Mouse (Mus musculus): ENCODE measurements around the gene Pcbp3. TPM values are rescaled to one million over a fixed set of nuclear protein-coding genes. Genes with fewer than 3 reads are reported as not detected.

The Pcbp3 gene
- polyA plus RNA-seq, 1 experiment, result 72.3 TPM

DNA sequence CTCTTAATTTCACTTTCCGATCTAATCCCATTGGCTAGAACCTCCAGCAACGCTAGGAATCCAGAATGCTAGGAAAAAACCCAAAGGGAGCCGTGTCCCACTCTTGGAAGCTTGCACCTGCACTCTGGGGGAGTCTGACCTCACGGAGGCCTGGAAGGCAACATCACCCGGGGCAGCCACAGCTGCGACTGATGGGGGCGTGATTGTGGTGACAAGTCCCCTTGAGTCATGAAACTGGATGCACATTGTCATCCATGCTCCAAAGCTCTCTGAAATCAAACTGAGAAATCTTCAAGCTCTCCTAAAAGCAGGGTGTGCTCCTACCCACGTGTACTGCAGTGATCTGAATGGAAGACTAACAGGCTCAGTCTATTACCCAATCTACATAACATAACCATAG lies 224.9 kb downstream of the Pcbp3 start:
- Histone ChIP-seq H3K27me3 (ENCODE audit: control insufficient read depth, insufficient read depth, low read length) (no peaks in the 10 kb centered on the region), H3K27ac (ENCODE audit: insufficient read depth, low read length) (no peak overlapping the region), H3K4me3 (replicated peaks; ENCODE audit: insufficient read depth, low read depth, low read length) (no peak overlapping the region), H3K4me1 (ENCODE audit: control insufficient read depth, insufficient read depth, low read length) (no peaks in the 10 kb centered on the region)
- TF ChIP-seq CTCF (IDR thresholded peaks at IDR 0.05; ENCODE audit: borderline replicate concordance, insufficient read depth, low read depth, low read length) (no peak), POLR2A (IDR thresholded peaks at IDR 0.05; ENCODE audit: borderline replicate concordance, insufficient read depth, low read length) (no peak)
- 58% methylated on average over 8 of the region's 8 CpGs for WGBS
- no peak for DNase-seq

DNA sequence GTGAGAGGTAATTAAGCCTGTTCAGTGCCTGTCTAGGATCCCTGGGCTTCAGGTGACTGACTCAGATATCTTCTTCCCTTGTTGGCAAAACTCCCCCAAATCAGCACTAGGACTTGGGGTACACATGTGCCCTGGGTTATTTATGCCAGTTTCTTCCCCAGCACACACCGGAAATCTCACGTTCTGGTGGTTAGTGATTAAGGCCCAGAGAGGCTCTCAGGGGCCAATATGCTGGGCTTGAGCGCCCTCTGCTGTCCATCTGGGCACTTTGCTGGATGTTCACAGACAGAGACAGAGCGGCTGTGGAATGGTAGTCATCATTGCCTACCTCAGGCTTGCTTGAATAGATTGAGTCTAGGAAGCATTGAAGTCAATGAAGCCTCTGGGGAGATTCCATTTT lies 226.7 kb downstream of the Pcbp3 start:
- WGBS, result 9% methylated on average over 4 of the region's 4 CpGs

DNA sequence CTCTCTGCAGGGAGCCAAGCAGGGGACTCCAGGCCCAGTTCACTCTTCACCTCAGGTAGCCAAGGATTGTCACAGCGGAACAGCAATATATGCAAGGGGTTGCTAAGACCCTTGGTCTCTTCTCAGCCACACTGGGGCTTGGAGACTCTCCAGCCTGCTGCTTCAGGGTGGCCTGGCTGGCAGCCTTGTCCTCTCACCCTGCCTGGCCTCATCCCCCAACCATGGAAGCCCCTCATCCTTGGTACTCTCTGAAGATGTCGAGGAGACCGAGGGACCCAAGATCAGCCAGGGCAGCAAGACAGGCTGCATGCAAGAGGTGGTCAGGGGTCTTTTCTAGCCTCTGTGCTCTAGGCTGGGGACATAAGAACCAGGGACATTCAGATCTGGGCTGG lies 228.0 kb downstream of the Pcbp3 start:
- WGBS, result 40% methylated on average over 3 of the region's 3 CpGs
- no peaks in the 10 kb centered on the region for H3K27me3 ChIP-seq (ENCODE audit: control insufficient read depth, insufficient read depth, low read length)
- TF ChIP-seq POLR2A (IDR thresholded peaks at IDR 0.05; ENCODE audit: borderline replicate concordance, insufficient read depth, low read length) (no peak), CTCF (IDR thresholded peaks at IDR 0.05; ENCODE audit: borderline replicate concordance, insufficient read depth, low read depth, low read length) (no peak)
- no peak overlapping the region for H3K27ac ChIP-seq (ENCODE audit: insufficient read depth, low read length)
- no peaks in the 10 kb centered on the region for H3K4me1 ChIP-seq (ENCODE audit: control insufficient read depth, insufficient read depth, low read length)
- H3K4me3 ChIP-seq (replicated peaks; ENCODE audit: insufficient read depth, low read depth, low read length), result no peak overlapping the region
- no peak for DNase-seq

More for the DNA sequence above, 226.7 kb downstream of the Pcbp3 start:
- no peak overlapping the region for H3K4me3 ChIP-seq (replicated peaks; ENCODE audit: insufficient read depth, low read depth, low read length)
- no peaks in the 10 kb centered on the region for H3K27me3 ChIP-seq (ENCODE audit: control insufficient read depth, insufficient read depth, low read length)
- DNase-seq, result peak; percentile 64 to 78
- H3K27ac ChIP-seq (ENCODE audit: insufficient read depth, low read length), result no peak overlapping the region
- TF ChIP-seq CTCF (IDR thresholded peaks at IDR 0.05; ENCODE audit: borderline replicate concordance, insufficient read depth, low read depth, low read length), result peak; percentile 88
- TF ChIP-seq POLR2A (IDR thresholded peaks at IDR 0.05; ENCODE audit: borderline replicate concordance, insufficient read depth, low read length), result no peak
- no peaks in the 10 kb centered on the region for H3K4me1 ChIP-seq (ENCODE audit: control insufficient read depth, insufficient read depth, low read length)

DNA sequence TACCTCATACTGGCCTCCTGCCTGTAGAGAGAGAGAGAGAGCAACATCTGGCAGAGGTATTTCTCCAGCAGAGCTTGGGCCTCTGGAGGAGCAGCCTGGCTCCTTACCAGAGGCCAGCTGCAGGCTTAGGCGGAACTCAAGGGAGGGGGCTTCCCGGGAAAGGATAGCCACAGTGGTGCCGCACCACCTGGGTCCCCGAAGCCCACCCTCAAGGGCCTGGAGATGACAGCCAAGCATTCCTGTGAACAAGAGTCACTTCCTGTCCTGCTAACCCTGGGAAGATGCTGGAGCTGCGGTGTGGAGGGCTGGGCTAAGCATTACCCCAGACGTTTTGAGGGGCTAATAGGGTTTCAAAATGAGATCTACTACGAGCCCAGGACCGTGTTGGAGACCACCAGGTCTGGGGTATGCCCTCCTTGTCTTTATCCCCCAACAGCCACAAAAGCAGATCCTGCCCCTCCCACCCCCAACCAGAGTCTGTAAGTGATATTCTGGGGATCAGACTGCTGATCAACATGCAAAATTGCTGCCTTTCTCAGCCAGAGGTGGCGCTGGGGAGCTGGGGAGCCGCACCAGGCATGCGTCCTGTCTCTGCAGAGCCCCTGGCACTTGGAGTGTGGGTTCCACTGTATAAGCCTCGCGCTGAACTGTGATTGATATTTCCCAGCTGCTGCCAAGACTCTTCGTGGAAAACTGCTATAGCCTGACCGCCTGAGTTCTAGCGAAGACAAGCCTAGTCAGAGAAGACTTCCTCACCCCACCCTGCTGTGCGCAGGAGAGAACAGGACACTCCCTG lies 228.6 kb downstream of the Pcbp3 start:
- WGBS, result 9% methylated on average over 17 of the region's 17 CpGs
- Histone ChIP-seq H3K27me3 (ENCODE audit: control insufficient read depth, insufficient read depth, low read length) (no peaks in the 10 kb centered on the region), H3K4me3 (replicated peaks; ENCODE audit: insufficient read depth, low read depth, low read length) (no peak overlapping the region), H3K4me1 (ENCODE audit: control insufficient read depth, insufficient read depth, low read length) (no peaks in the 10 kb centered on the region), H3K27ac (ENCODE audit: insufficient read depth, low read length) (no peak overlapping the region)
- TF ChIP-seq POLR2A (IDR thresholded peaks at IDR 0.05; ENCODE audit: borderline replicate concordance, insufficient read depth, low read length) (no peak), CTCF (IDR thresholded peaks at IDR 0.05; ENCODE audit: borderline replicate concordance, insufficient read depth, low read depth, low read length) (peak; percentile 57)
- peak; percentile 32 to 54 for DNase-seq

DNA sequence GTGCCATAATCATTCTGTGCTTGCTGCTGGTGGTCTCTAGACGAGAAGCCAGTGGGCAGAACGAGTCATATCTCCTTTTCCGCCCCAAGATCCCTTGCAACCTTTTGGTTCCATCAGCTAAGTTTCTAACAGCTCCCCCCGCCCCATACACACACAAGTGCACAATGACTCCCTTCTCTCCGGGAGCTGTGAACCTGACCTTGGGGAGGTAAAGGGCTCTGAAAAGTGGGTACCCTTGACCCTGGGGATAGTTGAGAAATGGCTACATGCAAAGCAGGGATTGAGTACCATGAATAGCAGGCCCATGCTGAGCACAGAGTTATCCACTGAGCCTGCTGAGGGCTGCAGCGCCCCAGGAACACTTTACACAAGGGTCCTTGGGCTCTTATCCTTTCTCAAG lies 229.3 kb downstream of the Pcbp3 start:
- Histone ChIP-seq H3K27ac (ENCODE audit: insufficient read depth, low read length) (no peak overlapping the region), H3K27me3 (ENCODE audit: control insufficient read depth, insufficient read depth, low read length) (no peaks in the 10 kb centered on the region), H3K4me3 (replicated peaks; ENCODE audit: insufficient read depth, low read depth, low read length) (no peak overlapping the region), H3K4me1 (ENCODE audit: control insufficient read depth, insufficient read depth, low read length) (no peaks in the 10 kb centered on the region)
- TF ChIP-seq POLR2A (IDR thresholded peaks at IDR 0.05; ENCODE audit: borderline replicate concordance, insufficient read depth, low read length) (no peak), CTCF (IDR thresholded peaks at IDR 0.05; ENCODE audit: borderline replicate concordance, insufficient read depth, low read depth, low read length) (no peak)
- DNase-seq, result no peak
- 73% methylated on average over 6 of the region's 6 CpGs for WGBS

DNA sequence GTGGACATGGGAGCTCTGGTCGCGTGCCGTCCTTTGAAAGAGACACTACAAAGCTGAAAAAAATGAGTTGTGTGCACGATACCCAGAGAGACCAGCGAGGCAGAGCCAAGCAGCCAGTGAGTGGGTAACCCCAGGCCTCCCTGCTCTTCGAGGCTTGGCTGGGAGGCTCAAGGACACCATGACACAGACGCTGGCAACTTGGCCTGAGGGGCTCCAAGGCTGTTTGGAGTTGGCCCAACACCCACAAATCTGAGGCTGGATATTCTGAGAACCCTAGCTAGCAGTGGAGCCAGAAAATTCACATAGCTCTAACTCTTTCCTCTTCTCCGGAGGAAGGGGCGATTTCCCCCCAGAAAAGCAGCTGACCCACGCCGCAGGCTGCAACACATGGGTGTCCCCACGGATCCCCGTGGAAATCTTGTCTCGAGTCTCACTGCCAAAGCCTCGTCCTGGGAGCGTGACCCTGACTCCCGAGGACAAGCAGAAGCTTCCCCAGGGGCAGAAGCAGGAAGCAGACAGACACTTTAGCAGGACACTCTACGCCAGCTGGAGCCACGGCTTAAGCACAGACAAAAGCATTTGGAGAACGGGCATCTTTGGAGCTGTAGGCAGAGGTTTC lies 230.0 kb downstream of the Pcbp3 start:
- DNase-seq, result no peak
- TF ChIP-seq POLR2A (IDR thresholded peaks at IDR 0.05; ENCODE audit: borderline replicate concordance, insufficient read depth, low read length) (no peak), CTCF (IDR thresholded peaks at IDR 0.05; ENCODE audit: borderline replicate concordance, insufficient read depth, low read depth, low read length) (no peak)
- no peaks in the 10 kb centered on the region for H3K4me1 ChIP-seq (ENCODE audit: control insufficient read depth, insufficient read depth, low read length)
- 36% methylated on average over 20 of the region's 20 CpGs for WGBS
- no peak overlapping the region for H3K27ac ChIP-seq (ENCODE audit: insufficient read depth, low read length)
- no peak overlapping the region for H3K4me3 ChIP-seq (replicated peaks; ENCODE audit: insufficient read depth, low read depth, low read length)
- no peaks in the 10 kb centered on the region for H3K27me3 ChIP-seq (ENCODE audit: control insufficient read depth, insufficient read depth, low read length)

DNA sequence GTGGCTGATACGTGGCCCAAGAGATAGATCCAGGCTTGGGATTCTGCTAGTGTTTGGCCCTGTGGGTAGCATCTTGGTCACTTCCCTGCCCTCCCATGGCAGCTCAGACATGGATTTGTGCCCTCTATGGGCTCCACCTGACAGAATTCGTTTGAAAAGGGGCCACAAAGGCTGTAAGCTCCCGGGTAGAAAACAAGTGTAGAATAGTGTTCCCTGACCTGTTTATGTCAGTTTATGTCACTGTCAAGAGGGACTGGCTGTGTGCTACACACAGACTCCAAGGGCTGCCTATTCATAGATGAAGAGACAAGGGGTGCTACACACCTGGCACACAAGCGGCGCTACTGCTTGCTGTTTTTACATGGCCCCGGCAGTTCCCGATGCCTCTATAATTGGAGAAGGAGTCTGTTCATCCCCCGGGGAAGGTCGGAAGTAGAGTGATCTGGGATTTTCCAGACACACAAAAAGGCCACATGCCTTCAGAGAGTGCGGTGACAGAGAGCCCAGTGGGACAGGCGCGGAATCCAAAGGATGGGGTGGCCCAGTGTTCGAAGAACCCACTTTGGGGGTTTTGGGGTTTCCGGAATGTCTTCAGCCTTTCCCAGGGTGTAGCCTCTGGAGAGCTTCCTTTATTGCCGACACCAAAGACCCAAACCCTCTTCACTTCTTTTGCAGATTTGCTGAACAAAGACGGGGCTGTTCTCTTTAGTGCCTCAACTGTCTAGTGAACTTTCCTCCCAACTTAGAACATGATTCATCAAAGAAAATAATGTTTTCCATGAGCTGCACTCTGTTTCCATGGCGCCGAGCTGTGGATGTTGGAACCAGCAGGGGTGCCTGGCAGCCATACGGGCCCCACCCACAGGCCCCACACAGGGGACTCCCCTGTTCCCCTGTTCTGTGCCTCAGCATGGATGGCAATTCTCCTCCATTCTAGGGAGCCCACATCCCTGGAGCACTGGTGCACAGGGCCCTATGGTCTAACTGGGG lies 231.8 kb downstream of the Pcbp3 start:
- no peak for TF ChIP-seq POLR2A (IDR thresholded peaks at IDR 0.05; ENCODE audit: borderline replicate concordance, insufficient read depth, low read length)
- TF ChIP-seq CTCF (IDR thresholded peaks at IDR 0.05; ENCODE audit: borderline replicate concordance, insufficient read depth, low read depth, low read length), result no peak

More for the DNA sequence above, 231.8 kb downstream of the Pcbp3 start:
- Histone ChIP-seq H3K27ac (ENCODE audit: insufficient read depth, low read length) (no peak overlapping the region), H3K27me3 (ENCODE audit: control insufficient read depth, insufficient read depth, low read length) (no peaks in the 10 kb centered on the region), H3K4me3 (replicated peaks; ENCODE audit: insufficient read depth, low read depth, low read length) (no peak overlapping the region), H3K4me1 (ENCODE audit: control insufficient read depth, insufficient read depth, low read length) (no peaks in the 10 kb centered on the region; the same call in 1 of the 2 replicates)
- WGBS, result 65% methylated on average over 19 of the region's 19 CpGs
- DNase-seq, result no peak
